Mouse (Mus musculus) spleen, postnatal 14 days (tissue): ENCODE results near the gene Fbxo17.
"Not testable (repeated sequence)": the region's sequence is repeated elsewhere in the genome, so short reads cannot be mapped to it uniquely, and the experiment has no call there.

Experiments
- DNase-seq, 2 experiments: peaks; one replicate each; pipeline ENCODE4 v3.0.0; 2021 to 2022; ENCODE audit warnings: low spot score in 2 of 2

The Fbxo17 gene

DNA sequence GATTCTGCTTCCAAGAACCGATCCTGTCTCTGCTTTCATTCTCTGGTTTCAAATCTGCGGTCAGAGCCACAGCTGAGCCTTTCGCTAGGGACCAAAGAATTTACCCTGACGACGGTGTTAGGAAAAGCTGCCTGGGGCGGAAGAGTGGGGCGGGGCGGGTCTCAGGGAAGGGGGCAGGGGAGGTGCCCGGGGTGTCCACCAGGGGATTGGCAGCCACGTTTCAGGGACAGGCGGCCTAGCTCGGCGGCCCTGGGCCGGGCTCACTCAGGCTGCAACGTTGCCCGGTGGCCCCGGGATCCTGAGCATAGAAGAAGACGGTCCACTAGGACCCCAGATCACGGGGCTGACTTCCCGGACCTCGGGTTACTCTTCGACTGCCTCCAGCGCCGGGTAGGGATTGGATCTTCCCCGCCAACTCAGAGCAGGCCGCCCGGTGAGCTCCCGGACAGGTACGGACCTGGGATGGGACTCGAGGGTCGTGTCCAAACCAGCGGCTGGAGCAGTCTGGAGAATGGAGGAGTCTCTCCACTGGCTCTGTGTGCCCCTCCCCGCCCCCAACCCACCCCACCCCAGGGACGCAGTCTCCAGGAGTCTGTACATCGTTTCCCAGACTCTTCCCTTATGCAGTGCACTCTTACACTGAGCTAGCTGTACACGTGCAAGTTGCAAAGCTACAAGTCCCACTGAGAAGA, at the start of gene Fbxo17:
Gene Fbxo17 (plus strand): TSS at position 215 of the 692 bp plus-strand sequence.
- DNase-seq, result no peak

DNA sequence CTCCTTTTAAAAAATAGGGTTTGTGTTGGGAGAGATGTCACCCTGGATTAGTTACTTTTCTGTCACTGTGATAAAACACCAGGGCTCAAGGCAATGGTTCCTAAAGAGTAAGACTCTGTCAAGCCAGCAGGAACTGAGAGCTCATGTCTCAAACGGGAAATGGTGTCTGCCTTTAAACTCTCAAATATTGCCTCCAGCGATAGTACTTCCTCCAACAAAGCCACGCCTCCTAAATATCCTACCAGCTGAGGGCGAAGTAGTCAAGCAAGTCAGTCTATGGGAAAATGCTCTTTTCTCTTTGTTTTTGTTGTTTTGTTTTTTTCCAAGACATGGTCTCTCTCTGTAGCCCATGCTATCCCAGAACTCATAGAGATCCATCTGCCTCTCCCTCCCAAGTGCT, 45.4 kb upstream of the Fbxo17 start:
- DNase-seq, result no peak

DNA sequence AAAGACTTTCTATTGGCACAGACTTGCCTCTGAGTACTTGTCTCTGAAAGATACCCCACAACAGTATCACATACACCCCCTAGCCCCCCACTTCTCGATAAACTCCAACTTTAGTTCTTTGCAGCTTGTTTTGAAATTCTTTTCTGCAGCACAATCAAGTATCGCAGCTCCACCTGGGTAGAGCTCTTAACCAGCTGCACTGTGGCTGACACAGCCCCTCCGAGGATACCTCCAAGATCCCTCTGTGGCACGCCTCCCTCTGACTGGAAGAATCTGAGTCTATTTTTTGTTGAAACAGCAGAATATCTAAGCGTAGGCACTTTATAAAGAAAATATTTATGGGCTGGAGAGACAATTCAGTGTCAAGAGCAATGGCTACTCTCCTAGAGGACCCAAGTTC, 44.3 kb upstream of the Fbxo17 start:
- no peak for DNase-seq

DNA sequence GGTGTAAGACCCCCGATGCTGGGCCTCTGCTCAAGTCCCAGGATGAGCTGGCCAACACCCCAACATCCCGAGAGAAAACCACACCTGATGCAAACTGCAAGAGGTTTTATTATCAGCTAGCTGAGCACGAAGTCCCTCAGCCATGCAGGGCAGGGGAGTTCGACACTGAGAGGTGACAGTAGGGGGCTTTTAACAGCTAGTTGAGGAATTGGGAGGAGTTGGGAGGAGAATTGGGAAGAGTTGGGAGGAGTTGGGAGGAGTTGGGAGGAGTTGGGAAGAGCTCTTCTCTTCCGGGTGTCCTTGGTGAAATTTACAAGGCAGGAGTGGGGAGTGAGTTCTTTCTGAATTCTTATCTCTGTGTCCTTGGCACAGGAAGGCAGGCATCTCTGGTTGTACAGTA, 43.8 kb upstream of the Fbxo17 start:
- DNase-seq, result not testable (repeated sequence)

DNA sequence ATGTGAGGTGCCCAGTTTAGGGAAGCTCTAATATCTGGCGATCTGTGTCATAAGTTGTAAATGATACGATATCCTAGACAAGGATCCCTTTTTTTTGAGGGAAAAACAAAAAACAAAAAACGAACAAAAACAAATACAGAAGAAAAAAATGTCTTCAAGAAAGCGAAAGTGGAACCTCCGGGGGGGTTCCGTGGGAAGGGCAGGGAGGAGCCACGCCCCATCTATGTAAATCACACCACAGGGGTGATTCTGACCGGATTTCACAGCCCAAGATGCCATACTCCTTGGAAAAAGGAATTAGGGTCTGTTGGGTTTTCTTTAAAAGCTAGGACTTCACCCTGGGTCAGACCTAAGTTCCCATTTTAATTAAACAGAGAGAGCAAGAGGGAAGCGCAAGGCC, 41.6 kb upstream of the Fbxo17 start:
- DNase-seq, result no peak

DNA sequence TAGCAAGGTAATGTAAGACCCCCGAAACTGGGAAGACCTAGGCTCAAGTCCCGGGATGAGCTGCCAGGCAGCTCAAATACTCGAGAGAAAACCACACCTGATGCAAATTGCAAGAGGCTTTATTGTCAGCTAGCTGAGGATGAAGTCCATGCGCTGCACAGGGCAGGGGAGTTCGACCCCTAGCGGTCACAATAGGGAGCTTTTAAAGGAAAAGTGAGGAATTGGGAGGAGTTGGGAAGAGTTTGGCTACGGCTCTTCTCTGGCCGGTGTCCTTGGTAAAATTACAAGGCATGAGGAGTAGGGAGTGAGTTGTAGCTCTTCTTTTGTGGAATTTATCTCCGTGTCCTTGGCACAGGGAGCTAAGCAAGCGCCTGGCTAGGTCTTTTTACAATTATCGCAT, 40.9 kb upstream of the Fbxo17 start:
- DNase-seq, result no peak

DNA sequence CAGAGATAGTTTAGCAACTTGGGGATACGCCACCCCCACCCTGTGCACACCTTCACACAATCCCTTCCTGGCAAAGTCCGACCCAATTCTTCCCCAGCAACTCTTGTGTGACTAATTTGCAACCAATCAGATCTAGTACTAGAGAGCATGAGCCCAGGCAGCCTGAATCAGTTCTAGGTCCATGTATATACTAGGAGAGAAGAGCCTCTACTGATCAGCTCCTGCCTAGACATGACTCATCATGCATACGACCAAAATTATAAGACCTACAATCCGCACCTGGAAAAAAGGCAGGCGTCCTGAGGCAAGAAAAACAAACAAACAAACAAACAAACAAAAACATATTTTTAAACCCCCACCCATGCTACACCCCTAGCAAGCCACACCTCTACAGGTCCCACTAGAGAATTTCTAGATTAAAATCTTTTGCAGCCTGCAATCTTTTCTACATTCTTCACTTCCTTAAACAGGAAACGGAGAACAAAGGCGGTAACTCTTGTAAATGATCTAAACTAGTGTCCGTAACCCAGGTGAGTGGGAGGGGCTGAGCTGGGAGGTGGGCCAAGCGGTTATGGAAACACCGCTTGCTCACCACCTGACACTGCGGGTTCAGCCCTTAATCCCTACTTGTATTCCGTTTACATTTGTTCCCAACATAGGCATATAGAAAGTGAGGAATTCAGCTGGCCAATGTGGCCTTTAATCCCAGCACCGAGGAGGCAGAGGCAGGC, 39.6 kb upstream of the Fbxo17 start:
- no peak for DNase-seq

DNA sequence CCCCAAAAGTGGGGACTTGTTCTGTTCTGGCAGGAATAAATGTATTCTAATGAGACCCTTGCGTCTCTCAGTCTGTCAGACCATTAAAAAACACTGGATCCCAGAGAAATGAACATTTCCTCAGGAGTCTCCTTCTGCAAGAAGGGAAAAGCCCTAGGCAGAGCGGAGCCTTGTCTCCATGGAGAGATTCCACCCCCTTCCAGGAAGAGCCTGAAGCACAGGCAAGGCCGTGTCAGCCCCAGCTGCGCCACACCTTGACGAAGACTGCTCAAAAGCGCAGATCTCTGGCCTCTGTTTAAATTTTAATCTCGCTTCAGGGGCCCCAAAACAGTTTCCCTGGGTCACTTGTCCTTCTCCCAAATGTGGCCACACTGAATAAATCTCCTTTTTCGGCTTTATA, 39.0 kb upstream of the Fbxo17 start:
- no peak for DNase-seq

GRCm38 (mm10) chr7:28691075-28691474, 25.5 kb upstream of the Fbxo17 start:
- DNase-seq, result no peak

DNA sequence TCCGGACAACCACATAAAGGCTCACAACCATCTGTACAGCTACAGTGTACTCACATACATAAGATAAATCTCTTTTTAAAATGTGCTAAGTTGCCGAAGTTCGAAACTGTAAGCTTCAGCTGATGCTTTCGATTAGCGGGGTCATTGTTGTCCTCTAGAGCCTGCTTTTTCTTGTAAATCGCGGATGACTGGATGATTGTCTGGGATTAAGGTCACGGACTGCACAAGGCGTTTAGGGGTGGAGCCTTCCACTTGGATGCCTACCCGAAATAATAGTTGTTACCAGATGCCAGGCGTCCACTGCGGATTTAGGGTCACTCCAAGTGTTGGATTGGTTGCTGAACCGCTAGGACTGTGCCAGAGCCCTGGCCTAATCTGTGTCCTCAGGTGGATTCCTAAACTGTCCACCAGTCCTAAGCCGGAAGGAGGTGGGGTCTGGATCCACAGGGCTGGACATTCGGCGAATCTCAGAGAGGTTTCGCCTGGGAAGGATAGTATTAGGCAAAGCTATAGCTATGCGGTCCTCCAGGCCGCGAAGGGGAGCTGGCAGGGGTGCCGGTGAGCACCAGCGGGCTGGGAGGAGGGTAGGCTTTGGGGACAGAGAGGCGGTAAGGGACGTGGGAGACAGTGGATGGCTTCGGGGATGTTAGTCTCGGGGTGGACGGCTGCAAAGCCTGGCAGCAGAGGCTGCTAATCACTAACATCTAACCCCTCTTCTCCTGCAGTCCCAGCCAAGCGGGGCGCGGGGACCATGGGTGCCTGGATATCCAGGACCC, 23.9 kb upstream of the Fbxo17 start, which contains the start of gene Fbxo27:
Gene Fbxo27 (plus strand): TSS at position 305 of the 776 bp plus-strand sequence.
- DNase-seq, result no peak

DNA sequence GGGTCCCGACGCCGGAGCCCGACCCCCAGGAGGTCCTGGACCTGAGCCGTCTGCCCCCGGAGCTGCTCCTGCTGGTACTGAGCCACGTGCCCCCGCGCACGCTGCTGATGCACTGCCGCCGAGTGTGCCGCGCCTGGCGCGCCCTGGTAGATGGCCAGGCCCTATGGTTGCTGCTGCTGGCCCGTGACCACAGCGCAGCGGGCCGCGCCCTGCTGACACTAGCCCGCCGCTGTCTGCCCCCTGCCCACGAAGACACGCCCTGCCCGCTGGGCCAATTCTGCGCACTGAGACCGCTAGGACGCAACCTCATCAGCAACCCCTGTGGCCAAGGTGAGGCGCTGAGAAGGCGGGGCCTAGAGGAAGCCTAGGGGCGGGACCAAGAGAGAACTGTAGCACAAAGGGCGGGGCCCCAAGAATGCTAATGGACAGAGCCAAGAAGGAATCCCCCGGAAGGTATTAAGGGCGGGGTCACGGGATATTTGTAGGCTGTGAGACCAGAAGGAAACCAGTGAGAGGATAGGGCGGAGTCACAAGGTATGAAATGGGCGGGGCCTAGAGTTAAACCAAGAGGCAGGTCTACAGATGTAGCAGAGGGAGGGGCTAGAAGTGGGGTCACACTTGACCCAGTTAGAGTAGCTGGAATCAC, 23.2 kb upstream of the Fbxo17 start:
- peak; percentile 43 to 51 for DNase-seq

GRCm38 (mm10) chr7:28694423-28694822, 22.2 kb upstream of the Fbxo17 start:
- DNase-seq, result no peak

DNA sequence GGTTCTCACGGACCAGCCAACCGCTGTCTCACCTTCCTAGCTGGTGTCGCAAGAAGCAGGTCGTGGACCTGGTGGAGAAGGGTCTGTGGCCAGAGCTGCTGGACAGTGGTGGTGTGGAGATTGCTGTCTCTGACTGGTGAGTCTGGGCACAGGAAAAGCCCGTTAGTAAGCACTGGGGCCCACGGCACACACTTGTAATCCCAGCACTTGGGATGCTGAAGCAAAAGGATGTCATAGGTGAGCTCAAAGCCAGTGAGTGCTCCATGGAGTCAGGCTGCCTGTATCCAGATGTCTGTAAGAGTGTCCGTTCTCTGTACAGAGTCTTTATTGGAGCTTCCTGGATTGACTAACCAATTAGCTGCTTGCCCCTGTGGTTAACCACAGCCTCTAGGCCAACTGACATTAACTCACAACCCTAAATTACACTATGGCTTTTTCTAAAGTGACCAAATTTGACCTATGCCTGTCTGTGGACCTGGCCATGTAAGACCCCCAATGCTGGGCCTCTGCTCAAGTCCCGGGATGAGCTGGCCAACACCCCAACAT, 21.6 kb upstream of the Fbxo17 start:
- DNase-seq, result no peak

DNA sequence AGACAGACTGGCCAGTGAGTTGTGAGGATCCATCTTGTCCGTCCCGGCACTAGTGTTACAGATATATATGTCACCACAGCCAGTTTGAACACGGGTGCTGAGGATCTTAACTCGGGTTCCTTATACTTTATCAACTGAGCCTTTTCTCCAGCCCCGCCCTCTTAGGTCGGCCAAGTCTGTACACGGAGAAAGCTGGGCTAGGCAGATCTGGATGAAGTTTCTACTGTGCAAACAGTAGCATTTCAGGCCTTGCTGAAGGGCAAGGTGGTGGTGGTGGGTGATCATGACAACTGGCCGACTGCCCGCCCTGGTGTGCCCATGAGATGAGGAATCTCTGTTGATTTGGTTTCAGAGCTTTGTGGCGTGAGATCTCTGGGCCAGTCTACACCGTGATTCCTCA, 19.3 kb upstream of the Fbxo17 start:
- no peak for DNase-seq

- DNase-seq, result no peak
These were observed 16.3 kb upstream of the Fbxo17 start for GRCm38 (mm10) chr7:28700269-28700668.

DNA sequence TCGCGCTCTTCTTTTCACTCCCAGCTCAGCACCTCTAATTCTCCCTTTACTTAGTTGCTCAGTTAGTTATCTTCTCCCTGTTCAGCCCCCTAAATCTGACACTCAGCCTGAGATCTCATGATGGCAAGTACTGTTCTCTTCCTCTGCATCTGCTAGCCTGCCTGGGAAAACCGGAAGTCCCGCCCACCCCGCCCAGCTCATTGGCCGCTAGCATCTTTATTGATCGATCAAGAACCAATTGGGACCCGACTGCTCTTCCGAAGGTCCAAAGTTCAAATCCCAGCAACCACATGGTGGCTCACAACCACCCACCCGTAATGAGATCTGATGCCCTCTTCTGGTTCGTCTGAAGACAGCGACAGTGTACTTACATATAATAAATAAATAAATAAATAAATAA, 15.3 kb upstream of the Fbxo17 start:
- not testable (repeated sequence) for DNase-seq

GRCm38 (mm10) chr7:28702601-28703143, 13.9 kb upstream of the Fbxo17 start:
- no peak for DNase-seq

- no peak for DNase-seq
These were observed 7.2 kb upstream of the Fbxo17 start for GRCm38 (mm10) chr7:28709454-28709853.

DNA sequence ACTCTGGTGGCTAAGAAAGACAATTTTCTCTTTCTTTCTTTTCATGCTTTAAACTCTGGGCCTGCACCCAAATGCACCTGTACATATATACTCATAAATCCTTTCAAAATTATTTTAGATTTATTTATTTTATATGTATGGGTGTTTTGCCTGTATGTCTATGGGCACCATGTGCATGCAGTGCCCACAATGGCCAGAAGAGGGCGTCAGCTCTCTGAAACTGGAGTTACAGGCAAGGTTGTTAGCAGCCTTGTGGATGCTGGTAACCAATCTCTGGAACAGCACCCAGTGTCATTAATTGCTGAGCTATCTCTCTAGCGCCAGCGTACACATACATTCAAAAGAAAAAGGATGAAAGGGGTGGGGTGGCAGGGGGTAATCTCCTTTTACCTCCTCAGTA, 5.6 kb upstream of the Fbxo17 start:
- no peak for DNase-seq

DNA sequence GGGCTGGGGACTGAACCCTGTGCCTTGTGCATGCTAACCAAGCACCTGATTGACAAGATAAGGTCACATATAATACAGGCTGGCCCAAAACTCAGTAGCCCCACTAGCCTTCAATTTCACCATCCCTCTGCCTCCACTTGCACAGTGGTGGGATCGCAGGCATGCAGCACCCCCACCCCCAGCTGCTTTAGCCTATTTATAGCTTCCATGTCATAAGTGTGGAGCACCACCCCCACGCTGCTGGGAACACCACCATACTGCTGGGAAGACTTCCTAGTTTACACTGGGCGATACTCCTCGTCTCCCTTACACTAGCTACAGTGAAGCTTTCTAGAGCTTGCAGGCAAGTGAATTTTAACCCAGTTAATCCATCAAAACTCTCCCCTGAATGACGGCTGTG, 1.9 kb upstream of the Fbxo17 start:
- DNase-seq, result no peak

DNA sequence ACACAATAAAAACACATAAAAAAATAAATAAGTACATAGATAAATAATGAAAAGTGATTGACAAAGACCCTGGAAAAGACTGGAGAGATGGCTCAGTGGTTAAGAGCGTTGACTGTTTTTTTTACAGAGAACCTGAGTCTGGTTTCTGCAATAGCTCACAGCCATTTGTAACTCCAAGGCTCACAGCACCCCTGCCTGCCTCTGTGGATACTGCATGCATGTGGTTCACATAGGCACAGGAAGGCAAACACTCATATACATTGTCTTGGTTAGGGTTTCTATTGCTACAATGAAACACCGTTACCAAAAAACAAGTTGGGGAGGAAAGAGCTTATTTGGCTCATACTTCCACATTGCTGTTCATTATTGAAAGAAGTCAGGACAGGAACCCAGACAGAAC, 1.0 kb upstream of the Fbxo17 start:
- DNase-seq, result no peak

DNA sequence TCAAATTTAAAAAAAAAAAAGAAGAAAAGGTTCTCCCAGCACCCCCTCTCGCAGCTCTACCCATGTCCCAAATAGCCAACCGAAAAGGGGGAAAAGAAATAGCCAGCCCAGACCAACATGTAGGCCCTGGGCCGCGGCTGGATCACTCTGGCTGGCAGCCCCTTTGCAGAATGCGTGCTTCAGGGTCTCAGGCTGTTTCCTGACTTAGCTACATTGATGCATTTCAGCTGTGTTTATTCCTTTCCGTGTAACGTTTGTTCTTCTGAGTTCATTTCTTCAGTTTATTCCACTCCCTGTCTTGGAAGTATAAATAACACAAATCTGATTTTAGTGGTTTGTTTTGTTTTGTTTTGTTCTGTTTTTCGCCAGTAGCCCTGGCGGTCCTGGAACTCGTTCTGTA, 1.1 kb downstream of the Fbxo17 start:
- DNase-seq, result no peak
